Mouse (Mus musculus): Measurements from ENCODE around the gene Skint4. TPM values are rescaled to one million over a fixed set of nuclear protein-coding genes. Genes with fewer than 3 reads are reported as not detected.

The Skint4 gene
- total RNA-seq (2015) (not detected in 2 replicates), total RNA-seq (2017) (not detected in 2 replicates)

GRCm38 (mm10) chr4:112071716-112072115 is at the start of gene Skint4:
Skint4 (plus strand) TSS chr4:112072016.
- no peak for ATAC-seq (ENCODE audit: poor library complexity, severe bottlenecking)

Other genes starting within 250 kb of the Skint4 start
- not detected in 2 replicates for gene Slc5a9, start 169.1 kb upstream of the Skint4 start, total RNA-seq (2015)
- gene Slc5a9, start 169.1 kb upstream of the Skint4 start, total RNA-seq (2017), result not detected in 2 replicates
- gene Skint8, start 152.6 kb upstream of the Skint4 start, total RNA-seq (2015), result not detected in 2 replicates
- gene Skint8, start 152.6 kb upstream of the Skint4 start, total RNA-seq (2017), result not detected in 2 replicates
- gene Skint7, start 99.1 kb upstream of the Skint4 start, total RNA-seq (2015), result not detected in 2 replicates
- gene Skint7, start 99.1 kb upstream of the Skint4 start, total RNA-seq (2017), result not detected in 2 replicates
- gene Skint1, start 65.7 kb upstream of the Skint4 start, total RNA-seq (2015), result not detected in 2 replicates
- gene Skint1, start 65.7 kb upstream of the Skint4 start, total RNA-seq (2017), result not detected in 2 replicates
- gene Skint3, start 160.2 kb downstream of the Skint4 start, total RNA-seq (2015), result 10.9 and 12.4 TPM in 2 replicates
- gene Skint3, start 160.2 kb downstream of the Skint4 start, total RNA-seq (2017), result 19.6 and 20.1 TPM in 2 replicates

Measured in megakaryocyte, adult 5-6 weeks (primary cell).